Mouse (Mus musculus) 416B (cell line): ENCODE data around the gene Prss29.

ENCODE experiments used
- DNase-seq: peaks from one replicate; pipeline ENCODE4 v3.0.0; 2011; ENCODE audit warnings: low read depth

Prss29 gene

GRCm38 (mm10) chr17:25318354-25318753 is at the start of gene Prss29:
Prss29 (plus strand) TSS chr17:25318654.
- no peak for DNase-seq

GRCm38 (mm10) chr17:25270795-25271335 is 47.6 kb upstream of the Prss29 start:
- peak; percentile 38 for DNase-seq

GRCm38 (mm10) chr17:25272326-25272725 is 46.1 kb upstream of the Prss29 start:
- DNase-seq, result peak; percentile 56

GRCm38 (mm10) chr17:25272951-25273705 is 45.3 kb upstream of the Prss29 start:
- DNase-seq, result peak; percentile 97

DNA sequence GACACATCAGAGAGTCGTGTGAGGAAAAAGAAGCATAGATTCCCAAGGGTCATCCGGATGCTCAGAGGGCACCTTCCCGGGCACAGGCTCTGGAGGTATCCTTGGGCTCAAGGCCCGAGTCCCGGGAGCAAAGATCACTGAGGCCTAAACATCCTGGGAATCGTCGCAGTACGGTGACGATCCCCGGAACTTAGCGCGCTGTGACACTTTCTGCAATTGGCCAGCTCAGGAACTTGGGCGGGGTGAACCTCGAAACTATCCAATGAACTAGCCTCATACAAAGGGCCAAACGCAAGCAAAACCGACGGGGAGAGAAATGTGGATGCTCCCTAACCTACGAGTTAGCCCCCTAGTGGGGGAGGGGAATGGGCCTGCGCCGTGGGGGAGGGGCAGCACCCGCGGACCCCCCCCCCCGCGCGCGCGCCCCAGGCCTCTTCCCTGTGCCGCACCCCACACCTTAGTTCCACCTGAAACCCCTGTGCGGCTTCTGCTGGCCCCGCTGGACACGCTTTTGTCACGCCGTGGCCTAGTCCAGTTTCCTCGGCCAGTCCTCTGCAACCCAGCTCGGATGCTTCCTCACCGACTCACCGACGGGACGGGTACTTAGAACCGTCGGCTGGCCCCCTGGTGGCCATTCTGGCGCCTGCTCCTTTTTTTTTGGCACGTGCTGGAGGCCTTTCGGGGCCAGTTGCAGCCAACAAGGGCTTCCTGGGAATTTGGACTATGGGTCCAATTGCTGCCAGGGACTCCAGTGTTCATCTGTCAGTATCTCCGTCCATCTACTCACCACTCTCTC is 44.5 kb upstream of the Prss29 start:
- DNase-seq, result peak; percentile 99

DNA sequence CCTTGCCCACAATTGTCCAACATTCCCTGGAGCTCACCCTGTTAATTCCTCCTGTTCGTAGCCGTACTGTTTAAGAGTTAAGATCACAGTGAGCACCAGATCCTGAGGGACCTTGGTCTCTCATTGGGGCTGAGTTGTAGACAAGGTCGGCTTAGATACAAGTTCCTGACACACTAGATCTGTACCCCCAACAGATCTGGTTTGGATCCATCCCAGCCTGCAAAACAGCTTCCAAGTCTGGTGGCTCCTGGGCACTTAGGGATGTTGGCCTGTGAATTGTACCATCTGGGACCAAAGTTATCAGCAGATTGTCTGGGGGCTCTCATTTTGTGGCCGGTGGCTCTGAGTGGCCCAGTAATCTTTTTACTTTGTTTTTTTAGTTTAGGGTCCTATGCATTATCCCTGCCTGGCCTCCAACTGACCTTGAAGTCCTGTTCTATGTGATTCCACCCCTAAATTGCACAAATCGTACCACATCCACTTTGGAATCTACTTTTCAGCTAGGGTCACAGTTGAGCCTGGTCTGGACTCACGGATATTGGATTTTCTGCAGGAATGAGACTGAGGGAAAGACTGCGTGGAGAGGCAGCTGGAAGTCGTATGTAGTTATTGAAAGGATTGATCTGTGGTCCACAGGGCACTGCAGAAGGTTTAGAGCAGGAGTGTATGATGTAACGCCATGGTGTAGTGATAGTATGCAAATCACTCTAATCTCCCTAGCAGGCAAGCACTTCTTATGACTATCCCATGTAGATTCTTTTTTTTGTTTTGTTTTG is 43.7 kb upstream of the Prss29 start, which contains the start of gene Ube2i:
TSS of gene Ube2i (minus strand) at position 52 of the 776 bp plus-strand sequence.
- no peak for DNase-seq

GRCm38 (mm10) chr17:25275833-25276232 is 42.6 kb upstream of the Prss29 start:
- DNase-seq, result no peak

- DNase-seq, result peak; percentile 96
Measured at GRCm38 (mm10) chr17:25282133-25282532, 36.3 kb upstream of the Prss29 start.

DNA sequence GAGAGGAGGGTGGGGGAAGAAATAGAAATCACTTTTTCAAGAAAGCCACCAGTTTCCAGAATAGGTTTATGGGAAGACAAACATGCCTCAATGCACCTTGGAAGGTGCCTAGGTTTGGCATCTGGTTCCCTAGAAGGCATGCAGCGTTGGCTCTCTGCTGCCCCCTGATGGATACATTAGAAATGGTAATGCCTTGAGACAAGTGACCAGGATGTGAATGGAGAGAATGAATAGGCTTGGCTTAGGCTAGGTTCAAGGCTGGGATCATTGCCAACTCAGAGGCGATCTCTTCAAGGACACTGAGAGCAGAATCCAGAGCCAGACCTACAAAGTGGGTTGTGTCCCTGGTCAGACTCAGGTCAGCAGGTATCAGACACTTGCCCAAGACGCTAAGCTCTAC is 33.4 kb upstream of the Prss29 start:
- peak; percentile 86 for DNase-seq

DNA sequence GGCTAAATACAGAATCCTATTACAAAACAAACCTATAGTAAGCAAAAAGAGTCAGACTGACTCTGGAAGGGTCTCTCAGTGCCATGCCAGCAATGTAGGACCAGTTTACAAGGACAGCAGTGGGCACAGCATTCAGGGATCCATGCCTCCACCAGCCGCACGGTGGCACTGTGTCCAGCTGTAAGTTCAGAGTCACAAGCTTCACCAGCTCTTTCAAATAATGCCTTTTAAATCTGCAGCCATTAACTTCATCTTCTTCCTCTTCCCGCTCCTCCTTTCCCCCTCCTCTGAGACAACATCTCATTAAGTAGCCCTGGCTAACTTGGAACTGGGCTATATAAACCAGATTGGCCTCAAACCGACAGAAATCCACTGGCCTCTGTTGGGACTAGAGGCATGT is 29.6 kb upstream of the Prss29 start:
- peak; percentile 77 for DNase-seq

- no peak for DNase-seq
Measured at GRCm38 (mm10) chr17:25290411-25290810, 28.0 kb upstream of the Prss29 start.

DNA sequence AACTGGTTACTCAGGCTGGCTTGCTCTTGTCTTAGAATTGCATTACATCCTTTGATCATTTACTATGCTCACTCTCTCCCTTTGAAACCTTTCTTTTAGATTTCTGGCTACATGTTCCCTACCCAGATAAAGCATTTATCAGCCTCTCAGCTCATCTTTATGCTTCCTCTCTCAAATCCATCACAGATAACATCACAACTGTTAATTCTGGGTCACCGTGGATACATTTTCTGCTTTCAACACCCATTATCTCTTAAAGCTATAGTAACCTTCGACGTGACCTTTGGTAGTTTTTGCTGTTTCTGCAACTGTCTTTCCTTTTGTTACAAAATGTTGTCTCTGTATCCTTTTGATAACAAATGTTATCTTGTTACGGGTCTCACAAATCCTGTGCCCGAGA is 25.0 kb upstream of the Prss29 start:
- DNase-seq, result peak; percentile 68

GRCm38 (mm10) chr17:25294111-25294510 is 24.3 kb upstream of the Prss29 start:
- DNase-seq, result no peak

GRCm38 (mm10) chr17:25298094-25298493 is 20.4 kb upstream of the Prss29 start, which contains the start of gene Prss34:
Prss34 (plus strand) TSS chr17:25298394.
- no peak for DNase-seq

DNA sequence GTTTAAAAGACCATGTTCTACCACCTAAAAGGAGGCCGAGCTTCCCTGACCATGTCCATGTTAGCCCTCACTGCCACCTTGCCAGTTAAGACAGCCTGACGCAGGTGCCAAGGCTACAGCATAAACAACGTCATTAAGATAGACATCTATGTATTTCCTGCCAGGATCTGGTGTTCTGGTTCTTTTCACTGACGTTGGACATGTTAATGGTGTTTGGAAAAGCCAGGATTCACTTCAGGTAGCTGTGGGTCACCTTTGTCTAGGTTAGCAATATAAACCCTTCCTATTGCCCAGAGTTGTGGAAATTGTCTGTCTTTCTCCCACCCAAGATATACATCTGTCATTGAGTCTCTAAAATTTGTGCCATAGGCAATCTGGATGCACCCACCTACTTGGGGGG is 10.1 kb upstream of the Prss29 start, which contains the start of gene Prss28:
TSS of gene Prss28 (plus strand) at position 301 of the 400 bp plus-strand sequence.
- no peak for DNase-seq

DNA sequence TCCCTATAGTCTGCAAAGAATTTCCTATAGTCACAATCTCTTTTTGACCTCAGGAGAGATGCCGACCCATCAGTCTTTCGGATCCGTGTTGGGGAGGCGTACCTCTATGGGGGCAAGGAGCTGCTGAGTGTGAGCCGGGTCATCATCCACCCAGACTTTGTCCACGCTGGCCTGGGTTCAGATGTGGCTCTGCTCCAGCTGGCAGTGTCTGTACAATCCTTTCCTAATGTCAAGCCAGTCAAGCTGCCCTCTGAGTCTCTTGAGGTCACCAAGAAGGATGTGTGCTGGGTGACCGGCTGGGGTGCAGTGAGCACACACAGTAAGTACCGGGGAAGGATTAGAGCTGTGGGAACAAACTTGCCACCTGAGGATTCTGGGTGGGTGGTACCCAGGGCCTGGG is 2.4 kb downstream of the Prss29 start:
- no peak for DNase-seq

GRCm38 (mm10) chr17:25322930-25323329 is 4.5 kb downstream of the Prss29 start:
- DNase-seq, result no peak

DNA sequence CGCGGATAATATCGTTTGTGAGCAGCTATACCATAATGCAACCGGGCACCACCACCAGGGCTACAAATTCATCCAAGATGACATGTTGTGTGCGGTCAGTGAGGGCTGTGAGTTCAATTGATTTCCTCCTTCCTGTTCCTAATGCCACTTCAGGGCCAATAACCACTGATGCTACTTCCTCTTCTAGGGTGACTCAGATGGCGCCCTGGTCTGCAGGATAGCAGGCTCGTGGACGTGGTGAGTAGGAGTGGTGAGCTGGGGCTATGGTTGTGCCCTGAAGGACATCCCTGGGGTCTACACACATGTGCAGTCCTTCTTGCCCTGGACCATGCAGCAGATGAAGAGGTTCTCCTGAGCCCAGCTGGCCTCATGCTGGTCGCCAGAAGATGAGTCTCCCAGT is 13.9 kb downstream of the Prss29 start:
- DNase-seq, result peak; percentile 69

- peak; percentile 61 for DNase-seq
Measured at GRCm38 (mm10) chr17:25333943-25334342, 15.5 kb downstream of the Prss29 start.

GRCm38 (mm10) chr17:25338218-25338617 is 19.8 kb downstream of the Prss29 start:
- DNase-seq, result no peak

DNA sequence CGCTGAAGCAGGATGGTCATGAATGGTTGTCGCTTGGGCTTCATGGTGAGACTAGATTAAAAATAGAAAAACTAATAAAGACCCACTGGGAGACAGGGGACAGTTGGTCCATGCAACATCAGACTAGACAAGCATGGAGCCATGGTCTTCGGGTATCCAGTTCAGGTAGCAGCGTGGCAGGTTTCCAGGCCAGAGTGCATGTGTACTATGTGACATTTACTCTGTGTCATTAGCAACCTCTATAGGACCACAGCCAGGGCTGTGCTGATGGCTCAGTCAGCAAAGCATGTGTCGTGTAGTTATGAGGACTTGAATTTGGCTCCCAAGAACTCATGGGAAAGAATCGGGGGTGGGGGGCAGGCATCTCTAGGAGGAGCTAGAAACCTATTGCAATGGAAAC is 21.5 kb downstream of the Prss29 start:
- DNase-seq, result no peak

GRCm38 (mm10) chr17:25341490-25341889 is 23.0 kb downstream of the Prss29 start:
- DNase-seq, result no peak
